Mouse (Mus musculus) CH12.LX (cell line): ENCODE measurements around the gene Adsl. TPM values are rescaled to one million over a fixed set of nuclear protein-coding genes. Genes with fewer than 3 reads are reported as not detected.

Source experiments
- DNase-seq: peaks from one replicate; pipeline ENCODE4 v3.0.0-alpha.2; 2013; ENCODE audit errors: extremely low read depth
- H3K27ac ChIP-seq: 2 replicates; pipeline ENCODE4 v1.5.1; 2012; ENCODE audit warnings: low read depth, mild to moderate bottlenecking, control low read depth, moderate library complexity; ENCODE audit not compliant: insufficient read depth
- H3K27me3 ChIP-seq: replicated peaks from 2 replicates; pipeline ENCODE3; 2012; ENCODE audit warnings: inconsistent platforms
- H3K36me3 ChIP-seq, 2 experiments: replicated peaks in 1 of 2; 2 replicates each; pipeline versions ENCODE3 to v1.6.1; 2012; ENCODE audit warnings: inconsistent platforms in 1 of 2, low read length in 1 of 2, mild to moderate bottlenecking in 1 of 2, mixed read lengths in 1 of 2, moderate library complexity in 1 of 2; ENCODE audit not compliant: control insufficient read depth in 1 of 2, insufficient read depth in 1 of 2
- H3K4me1 ChIP-seq, 2 experiments: 2 replicates each; pipeline ENCODE4 v1.6.1; 2012; ENCODE audit warnings: inconsistent platforms in 1 of 2, moderate library complexity in 1 of 2; ENCODE audit not compliant: insufficient read depth in 2 of 2, control insufficient read depth in 1 of 2
- H3K4me2 ChIP-seq: 2 replicates; pipeline ENCODE4 v1.6.1; 2012; ENCODE audit warnings: low read depth, mild to moderate bottlenecking, control low read depth; ENCODE audit not compliant: poor library complexity, insufficient read depth, severe bottlenecking
- H3K4me3 ChIP-seq, 3 experiments: fragments of 150-350 bp in 1 of 3; sonication (generic) in 1 of 3; replicated peaks in 1 of 3; 2 replicates each; pipeline versions ENCODE3 to v1.5.1; 2011 to 2012; ENCODE audit warnings: low read depth in 2 of 3, low read length in 2 of 3, mild to moderate bottlenecking in 2 of 3, moderate library complexity in 2 of 3, control low read depth in 1 of 3, improper control_type of control experiment in 1 of 3, inconsistent platforms in 1 of 3, mixed read lengths in 1 of 3; ENCODE audit not compliant: poor library complexity in 1 of 3
- H3K79me2 ChIP-seq: replicated peaks from 2 replicates; pipeline ENCODE4 v1.6.1; 2012; ENCODE audit warnings: mild to moderate bottlenecking, moderate library complexity; ENCODE audit not compliant: control insufficient read depth, poor library complexity, insufficient read depth, severe bottlenecking; ENCODE audit errors: extremely low read depth
- H3K9ac ChIP-seq: 2 replicates; pipeline ENCODE4 v1.6.1; 2012; ENCODE audit warnings: low read depth, mild to moderate bottlenecking, control low read depth, moderate library complexity; ENCODE audit not compliant: insufficient read depth
- H3K9me3 ChIP-seq: replicated peaks from 2 replicates; pipeline ENCODE3; 2012; ENCODE audit warnings: low read length, inconsistent platforms, mixed read lengths
- BHLHE40 ChIP-seq: IDR thresholded peaks from 2 replicates; pipeline ENCODE4 v1.6.1; 2011; ENCODE audit warnings: mild to moderate bottlenecking, low read depth, low read length, improper control_type of control experiment
- CHD2 ChIP-seq: IDR thresholded peaks from 2 replicates; pipeline ENCODE4 v1.6.1; 2011; ENCODE audit warnings: low read length, improper control_type of control experiment
- E2F4 ChIP-seq: IDR thresholded peaks from 2 replicates; pipeline ENCODE4 v1.6.1; 2011; ENCODE audit warnings: low read depth, low read length, improper control_type of control experiment; ENCODE audit not compliant: insufficient replicate concordance
- EP300 ChIP-seq: IDR thresholded peaks from 2 replicates; pipeline ENCODE4 v1.6.1; 2011; ENCODE audit warnings: low read length, improper control_type of control experiment
- GABPA ChIP-seq: IDR thresholded peaks from 2 replicates; pipeline ENCODE4 v1.6.1; 2012; ENCODE audit warnings: low read depth, low read length, improper control_type of control experiment, inconsistent platforms; ENCODE audit not compliant: insufficient replicate concordance
- MAFK ChIP-seq: IDR thresholded peaks from 2 replicates; pipeline ENCODE4 v1.6.1; 2011; ENCODE audit warnings: low read length, improper control_type of control experiment; ENCODE audit not compliant: insufficient replicate concordance
- NELFE ChIP-seq: IDR thresholded peaks from 2 replicates; pipeline ENCODE4 v1.6.1; 2011; ENCODE audit warnings: low read depth, low read length, improper control_type of control experiment
- PAX5 ChIP-seq: IDR thresholded peaks from 2 replicates; pipeline ENCODE4 v1.6.1; 2012; ENCODE audit warnings: low read length, inconsistent platforms, mixed read lengths
- POLR2A ChIP-seq: IDR thresholded peaks from 2 replicates; pipeline ENCODE4 v1.6.1; 2011; ENCODE audit warnings: low read depth, mild to moderate bottlenecking, improper control_type of control experiment, low read length
- POLR2AphosphoS2 ChIP-seq: IDR thresholded peaks from 2 replicates; pipeline ENCODE4 v1.6.1; 2011; ENCODE audit warnings: low read depth, low read length, improper control_type of control experiment
- RAD21 ChIP-seq: IDR thresholded peaks from 2 replicates; pipeline ENCODE4 v1.6.1; 2011; ENCODE audit warnings: low read depth, mild to moderate bottlenecking, low read length, improper control_type of control experiment, moderate library complexity
- SIN3A ChIP-seq: IDR thresholded peaks from 2 replicates; pipeline ENCODE4 v1.6.1; 2012; ENCODE audit warnings: low read length, improper control_type of control experiment, inconsistent platforms
- SMC3 ChIP-seq: IDR thresholded peaks from 2 replicates; pipeline ENCODE4 v1.6.1; 2011; ENCODE audit warnings: low read depth, low read length, improper control_type of control experiment
- TCF12 ChIP-seq: IDR thresholded peaks from 2 replicates; pipeline ENCODE4 v1.6.1; 2014; ENCODE audit warnings: low read depth, mild to moderate bottlenecking, inconsistent platforms, low read length, improper control_type of control experiment
- USF2 ChIP-seq: conservative IDR thresholded peaks from 2 replicates; pipeline ENCODE4 v1.6.1; 2011; ENCODE audit warnings: low read depth, low read length, improper control_type of control experiment
- ZC3H11A ChIP-seq: IDR thresholded peaks from 2 replicates; pipeline ENCODE4 v1.6.1; 2012; ENCODE audit warnings: low read depth, mild to moderate bottlenecking, inconsistent platforms, low read length, improper control_type of control experiment
- ZNF384 ChIP-seq: IDR thresholded peaks from 2 replicates; pipeline ENCODE4 v1.6.1; 2012; ENCODE audit warnings: low read depth, low read length, improper control_type of control experiment, inconsistent platforms
- dilution Hi-C: fragments of 300-500 bp; cut with MboI; formaldehyde crosslinking; loops from 2 replicates; pipeline ENCODE4 v1.14.3; 2020; ENCODE audit warnings: low sequenced_read_pairs; ENCODE audit not compliant: extremely low pct_unique_long_range_greater_than_20kb, extremely low pct_ligation_motif_present
- in situ Hi-C: fragments of 300-500 bp; cut with MboI; formaldehyde crosslinking; loops from 3 replicates; pipeline ENCODE4 v1.14.3; 2019; ENCODE audit warnings: low sequenced_read_pairs, low pct_ligation_motif_present, low pct_unique_long_range_greater_than_20kb, mixed read lengths
- polyA plus RNA-seq: library from polyadenylated mRNA; unstranded; fragments of >175 nt; gene quantifications from 2 replicates; pipeline ENCODE4 v1.2.1, GENCODE M21; 2012; ENCODE audit warnings: low read depth; ENCODE audit not compliant: insufficient read length
- total RNA-seq, 2 experiments: library from RNA; depleted of rRNA; stranded (reverse); fragments of 300-350 nt in 1 of 2; fragments of >200 nt in 1 of 2; gene quantifications; 2 replicates each; pipeline ENCODE4 v1.2.3; 2012 to 2014

Adsl gene
- total and polyA plus RNA-seq, 3 experiments, result 226 to 356 (median 276) TPM

DNA sequence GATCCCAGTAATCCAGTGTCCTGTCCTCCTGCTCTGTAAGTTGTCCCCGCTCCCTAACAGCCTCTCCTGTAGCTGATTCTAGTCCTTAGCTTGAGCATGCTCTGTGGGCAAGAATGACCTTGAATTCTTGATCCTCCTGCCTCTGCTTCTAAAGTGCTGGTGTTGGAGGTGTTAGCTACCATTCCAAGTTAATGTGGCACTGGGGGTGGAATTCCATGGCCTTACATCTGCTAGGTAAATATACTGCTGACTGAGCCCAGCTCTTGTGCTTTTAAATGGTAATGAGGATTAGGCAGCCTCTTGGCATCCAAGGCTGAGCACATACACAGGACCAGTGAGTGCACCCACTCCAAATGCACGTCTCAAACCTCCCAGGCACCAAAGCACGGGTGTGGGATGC lies 6.6 kb downstream of the Adsl start:
- Histone ChIP-seq H3K4me1 (peaks cover 5 to 20% of the 10 kb centered on the region in 2 experiments), H3K36me3 (peaks cover 62 to 88% of the 10 kb centered on the region in 2 experiments), H3K79me2 (peaks cover 23% of the 10 kb centered on the region), H3K27ac (no peak overlapping the region), H3K4me3 (no peak overlapping the region), H3K4me2 (no peak overlapping the region), H3K27me3 (no peaks in the 10 kb centered on the region), H3K9ac (no peak overlapping the region), H3K9me3 (no peaks in the 10 kb centered on the region)
- TF ChIP-seq BHLHE40 (no peak), CHD2 (no peak), SIN3A (no peak), ZNF384 (no peak), POLR2A (no peak)
- DNase-seq, result no peak
- in situ Hi-C loops, result loop anchor here (25.0 kb wide), 1 partner anchor 693 kb away; the partner anchor contains the start of genes Atf4 and Rps19bp1
- dilution Hi-C loops, result no loop called here

DNA sequence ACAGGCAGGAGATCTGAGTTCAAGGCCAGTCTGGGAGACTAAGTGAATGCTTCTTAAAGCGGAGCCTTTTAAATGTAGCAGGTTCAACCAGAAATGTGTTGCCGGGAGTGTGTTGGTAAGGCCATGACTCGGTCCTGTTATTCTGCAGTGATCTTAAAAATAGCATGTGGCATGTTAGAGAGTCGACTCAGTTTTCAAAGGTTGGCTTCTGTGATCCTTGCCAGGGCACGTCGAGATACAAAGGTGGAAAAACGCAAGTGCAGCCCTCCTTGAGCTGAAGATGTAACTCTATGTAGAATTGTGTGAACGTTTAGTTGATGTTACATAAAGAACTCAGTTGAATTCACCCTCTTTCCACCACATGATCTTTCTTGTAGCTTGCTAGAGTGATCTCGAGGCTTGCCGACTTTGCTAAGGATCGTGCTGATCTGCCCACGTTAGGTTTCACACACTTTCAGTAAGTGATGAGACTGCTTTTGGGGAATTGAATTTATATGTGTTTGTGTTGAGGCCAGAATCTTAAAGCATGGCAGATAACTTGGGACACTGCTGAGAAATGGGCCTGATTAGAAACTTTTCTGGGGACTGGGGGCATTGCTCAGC lies 7.6 kb downstream of the Adsl start:
- dilution Hi-C loops, result no loop called here
- TF ChIP-seq E2F4, result no peak
- no peak for TF ChIP-seq TCF12
- no peak for TF ChIP-seq PAX5
- TF ChIP-seq RAD21, result no peak
- no peak for TF ChIP-seq SMC3
- Histone ChIP-seq H3K27ac (no peak overlapping the region), H3K4me1 (peaks cover 5 to 19% of the 10 kb centered on the region in 2 experiments; a peak in 2 of 4 replicates), H3K4me3 (no peak overlapping the region), H3K36me3 (peaks cover 71 to 88% of the 10 kb centered on the region in 2 experiments), H3K79me2 (peaks cover 13% of the 10 kb centered on the region), H3K9me3 (no peaks in the 10 kb centered on the region), H3K4me2 (no peak overlapping the region), H3K27me3 (no peaks in the 10 kb centered on the region), H3K9ac (no peak overlapping the region)
- DNase-seq, result no peak
- in situ Hi-C loops, result loop anchor here (25.0 kb wide), 1 partner anchor 694 kb away; the partner anchor contains the start of genes Atf4 and Rps19bp1

DNA sequence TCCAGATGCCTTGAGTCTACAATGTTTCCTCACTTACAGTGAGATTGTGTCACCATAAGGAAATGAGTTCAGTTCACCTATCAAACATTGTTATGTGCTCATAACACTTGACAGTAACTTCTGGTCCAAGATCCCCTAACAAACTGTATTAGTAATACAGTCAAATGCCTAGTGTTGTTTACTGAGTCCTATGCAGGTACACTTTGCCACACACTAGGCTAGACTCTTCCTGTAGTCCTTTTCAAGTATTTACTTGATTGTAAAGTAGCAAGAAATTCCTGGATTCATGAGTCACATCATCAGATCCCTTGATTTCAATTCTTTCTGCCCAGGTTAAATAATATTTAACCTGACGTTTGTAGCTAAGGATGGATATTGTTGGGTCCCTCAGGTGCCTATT lies 21.1 kb downstream of the Adsl start:
- TF ChIP-seq E2F4 (no peak), PAX5 (no peak), NELFE (no peak), POLR2AphosphoS2 (no peak), MAFK (no peak), USF2 (no peak), ZC3H11A (no peak), GABPA (no peak), EP300 (no peak)
- Histone ChIP-seq H3K4me1 (no peaks in the 10 kb centered on the region), H3K9me3 (no peaks in the 10 kb centered on the region), H3K36me3 (peaks cover 53 to 70% of the 10 kb centered on the region in 2 experiments), H3K27me3 (no peaks in the 10 kb centered on the region), H3K4me2 (no peak overlapping the region), H3K4me3 (no peak overlapping the region), H3K9ac (no peak overlapping the region), H3K27ac (no peak overlapping the region), H3K79me2 (no peaks in the 10 kb centered on the region)
- in situ Hi-C loops (loop anchor here (25.0 kb wide), 1 partner anchor 707 kb away; the partner anchor contains the start of genes Atf4 and Rps19bp1), dilution Hi-C loops (no loop called here)
- DNase-seq, result no peak
